Mouse (Mus musculus) ES-E14 (cell line): ENCODE data around the gene Kat6b.

ENCODE experiments used
- CHD2 ChIP-seq: IDR thresholded peaks from 2 replicates; pipeline ENCODE4 v1.6.1; 2014; ENCODE audit warnings: mild to moderate bottlenecking, low read depth, low read length, inconsistent platforms
- HCFC1 ChIP-seq: IDR thresholded peaks from 2 replicates; pipeline ENCODE4 v1.6.1; 2012; ENCODE audit warnings: low read length, inconsistent platforms, borderline replicate concordance; ENCODE audit not compliant: insufficient read depth
- MAFK ChIP-seq: IDR thresholded peaks from 2 replicates; pipeline ENCODE4 v1.6.1; 2014; ENCODE audit warnings: mild to moderate bottlenecking, low read depth, low read length, inconsistent platforms; ENCODE audit not compliant: insufficient read depth
- ZC3H11A ChIP-seq: IDR thresholded peaks from 2 replicates; pipeline ENCODE4 v1.6.1; 2012; ENCODE audit warnings: low read depth, mild to moderate bottlenecking, inconsistent platforms, low read length, borderline replicate concordance
- ZNF384 ChIP-seq: IDR thresholded peaks from 2 replicates; pipeline ENCODE4 v1.6.1; 2012; ENCODE audit warnings: low read depth, low read length, inconsistent platforms

GRCm38 (mm10) chr14:21549608-21550115, 68.4 kb downstream of the Kat6b start:
- TF ChIP-seq CHD2 = no peak
- no peak for TF ChIP-seq HCFC1
- no peak for TF ChIP-seq ZNF384
- no peak for TF ChIP-seq MAFK
- no peak for TF ChIP-seq ZC3H11A
